Mouse (Mus musculus) heart, embryonic 16.5 days (tissue): ENCODE data around the gene Sytl3. TPM values are rescaled to one million over a fixed set of nuclear protein-coding genes. Genes with fewer than 3 reads are reported as not detected.
A peak's percentile ranks its signal among the peaks of the same experiment; 100 is the strongest.
"Not testable (repeated sequence)": the region's sequence is repeated elsewhere in the genome, so short reads cannot be mapped to it uniquely, and the experiment has no call there.

Experiments
- ATAC-seq: fragments of 200-750 bp; cut with Nextera tagmentation; replicated peaks from 2 replicates; pipeline ENCODE4 v1.8.0; 2017; ENCODE audit warnings: moderate number of reproducible peaks; ENCODE audit not compliant: insufficient read depth, low FRiP score; ENCODE audit errors: extremely low read depth
- H3K27ac ChIP-seq: fragments of 300-500 bp; sonication (generic); 2 replicates; pipeline ENCODE4 v1.5.1; 2014; ENCODE audit warnings: mild to moderate bottlenecking, low read length, control low read depth, moderate library complexity
- H3K27me3 ChIP-seq: fragments of 300-500 bp; sonication (generic); 2 replicates; pipeline ENCODE4 v1.6.1; 2014; ENCODE audit warnings: low read length, mixed read lengths; ENCODE audit not compliant: control insufficient read depth, insufficient read depth
- H3K36me3 ChIP-seq: fragments of 300-500 bp; sonication (generic); 2 replicates; pipeline ENCODE4 v1.6.1; 2014; ENCODE audit not compliant: control insufficient read depth, insufficient read depth
- H3K4me1 ChIP-seq: fragments of 300-500 bp; sonication (generic); 2 replicates; pipeline ENCODE4 v1.6.1; 2014; ENCODE audit warnings: low read length, mixed read lengths; ENCODE audit not compliant: control insufficient read depth, insufficient read depth
- H3K4me2 ChIP-seq: fragments of 300-500 bp; sonication (generic); 2 replicates; pipeline ENCODE4 v1.6.1; 2014; ENCODE audit warnings: low read depth, mild to moderate bottlenecking, control low read depth, low read length
- H3K4me3 ChIP-seq: fragments of 300-500 bp; sonication (generic); 2 replicates; pipeline ENCODE4 v1.5.1; 2014; ENCODE audit warnings: mild to moderate bottlenecking, control low read depth, low read length
- H3K9ac ChIP-seq: fragments of 300-500 bp; sonication (generic); 2 replicates; pipeline ENCODE4 v1.6.1; 2014; ENCODE audit warnings: low read length, control low read depth
- H3K9me3 ChIP-seq: fragments of 300-500 bp; sonication (generic); replicated peaks from 2 replicates; pipeline ENCODE4 v1.6.1; 2016; ENCODE audit warnings: low read length; ENCODE audit not compliant: control insufficient read depth
- WGBS: fragments of 180-500 bp; shearing (Covaris S2); extraction: QIAGEN DNeasy Blood & Tissue Kit; methylation state at CpG from one replicate; pipeline ENCODE4 v1.1.7; 2014; 5-methylcytosine and 5-hydroxymethylcytosine counted together
- polyA plus RNA-seq: library from polyadenylated mRNA; unstranded; fragments of >200 nt; fragmentation: Nextera tagmentation; extraction: Ambion mirVana; gene quantifications from 2 replicates; pipeline ENCODE4 v1.2.1, GENCODE M21; 2015

Sytl3 gene
- polyA plus RNA-seq, 1 experiment from 2014 or later: 5.2 TPM

GRCm38 (mm10) chr17:6697224-6697775, 38.4 kb downstream of the Sytl3 start:
- ATAC-seq: 0 out of 2 replicates have a peak, but pooled peaks have one; percentile 30
- H3K4me2 ChIP-seq, H3K9ac ChIP-seq, H3K4me1 ChIP-seq, H3K36me3 ChIP-seq, H3K9me3 ChIP-seq, H3K27me3 ChIP-seq, H3K27ac ChIP-seq, H3K4me3 ChIP-seq: not testable (repeated sequence)
- 38% methylated on average over 3 of the region's 4 CpGs for WGBS

- not testable (repeated sequence) for ATAC-seq, H3K36me3 ChIP-seq, H3K4me1 ChIP-seq, H3K9me3 ChIP-seq, H3K27me3 ChIP-seq, H3K4me2 ChIP-seq, H3K9ac ChIP-seq, H3K4me3 ChIP-seq, H3K27ac ChIP-seq
- 36% methylated on average over 8 of the region's 9 CpGs for WGBS
Observed at GRCm38 (mm10) chr17:6699502-6699901, 40.6 kb downstream of the Sytl3 start.

GRCm38 (mm10) chr17:6700077-6700476, 41.2 kb downstream of the Sytl3 start:
- H3K27ac ChIP-seq, H3K4me1 ChIP-seq, ATAC-seq, H3K36me3 ChIP-seq, H3K4me2 ChIP-seq, H3K4me3 ChIP-seq, H3K9me3 ChIP-seq, H3K9ac ChIP-seq, H3K27me3 ChIP-seq: not testable (repeated sequence)
- 70% methylated on average over 4 of the region's 7 CpGs for WGBS

- H3K36me3 ChIP-seq, H3K4me1 ChIP-seq, H3K4me3 ChIP-seq, ATAC-seq, H3K27me3 ChIP-seq, H3K4me2 ChIP-seq, H3K27ac ChIP-seq, H3K9ac ChIP-seq, H3K9me3 ChIP-seq: not testable (repeated sequence)
- WGBS: 0% methylated on average over 2 of the region's 8 CpGs
Observed at GRCm38 (mm10) chr17:6702625-6703221, 43.8 kb downstream of the Sytl3 start.

- not testable (repeated sequence) for H3K4me1 ChIP-seq, ATAC-seq, H3K4me3 ChIP-seq, H3K36me3 ChIP-seq, H3K9ac ChIP-seq, H3K9me3 ChIP-seq, H3K27ac ChIP-seq, H3K4me2 ChIP-seq, H3K27me3 ChIP-seq
- 71% methylated on average over 5 of the region's 9 CpGs for WGBS
Observed at GRCm38 (mm10) chr17:6703381-6704270, 44.7 kb downstream of the Sytl3 start.

GRCm38 (mm10) chr17:6706448-6706847, 47.6 kb downstream of the Sytl3 start:
- H3K27ac ChIP-seq, H3K9ac ChIP-seq, H3K4me1 ChIP-seq, ATAC-seq, H3K4me3 ChIP-seq, H3K27me3 ChIP-seq, H3K9me3 ChIP-seq, H3K36me3 ChIP-seq, H3K4me2 ChIP-seq: not testable (repeated sequence)
- WGBS: 89% methylated on average over 5 of the region's 5 CpGs

GRCm38 (mm10) chr17:6707422-6707821, 48.5 kb downstream of the Sytl3 start:
- not testable (repeated sequence) for ATAC-seq, H3K27me3 ChIP-seq, H3K36me3 ChIP-seq, H3K9ac ChIP-seq, H3K27ac ChIP-seq, H3K4me3 ChIP-seq, H3K4me2 ChIP-seq, H3K4me1 ChIP-seq, H3K9me3 ChIP-seq
- 76% methylated on average over 5 of the region's 5 CpGs for WGBS

GRCm38 (mm10) chr17:6708194-6708593, 49.3 kb downstream of the Sytl3 start:
- H3K27me3 ChIP-seq, H3K36me3 ChIP-seq, H3K9me3 ChIP-seq, H3K27ac ChIP-seq, H3K4me1 ChIP-seq, H3K9ac ChIP-seq, H3K4me3 ChIP-seq, ATAC-seq, H3K4me2 ChIP-seq: not testable (repeated sequence)
- 82% methylated on average over 2 of the region's 2 CpGs for WGBS

GRCm38 (mm10) chr17:6713483-6713882, 54.6 kb downstream of the Sytl3 start:
- not testable (repeated sequence) for H3K27ac ChIP-seq, ATAC-seq, H3K27me3 ChIP-seq, H3K36me3 ChIP-seq, H3K4me1 ChIP-seq, H3K4me3 ChIP-seq, H3K4me2 ChIP-seq, H3K9me3 ChIP-seq, H3K9ac ChIP-seq
- 72% methylated on average over 2 of the region's 2 CpGs for WGBS
